Mouse (Mus musculus) heart, embryonic 13.5 days (tissue): Measurements from ENCODE around the gene Hsd17b13. TPM values are rescaled to one million over a fixed set of nuclear protein-coding genes. Genes with fewer than 3 reads are reported as not detected.
"Not testable (repeated sequence)": the region's sequence is repeated elsewhere in the genome, so short reads cannot be mapped to it uniquely, and the experiment has no call there.

Experiments used
- ATAC-seq: fragments of 200-750 bp; cut with Nextera tagmentation; 2 replicates; pipeline ENCODE4 v1.8.0; 2017; ENCODE audit warnings: moderate TSS enrichment; ENCODE audit not compliant: insufficient number of reproducible peaks, low FRiP score, low TSS enrichment; ENCODE audit errors: extremely low read depth
- H3K27ac ChIP-seq: fragments of 300-500 bp; sonication (generic); replicated peaks from 2 replicates; pipeline ENCODE4 v1.5.1; 2015; ENCODE audit warnings: moderate library complexity, mild to moderate bottlenecking, inconsistent platforms
- H3K27me3 ChIP-seq: fragments of 300-500 bp; sonication (generic); replicated peaks from 2 replicates; pipeline ENCODE4 v1.6.1; 2015; ENCODE audit warnings: mild to moderate bottlenecking, inconsistent platforms
- H3K36me3 ChIP-seq: fragments of 300-500 bp; sonication (generic); 2 replicates; pipeline ENCODE4 v1.6.1; 2015; ENCODE audit warnings: mild to moderate bottlenecking, inconsistent platforms
- H3K4me1 ChIP-seq: fragments of 300-500 bp; sonication (generic); 2 replicates; pipeline ENCODE4 v1.6.1; 2015; ENCODE audit warnings: inconsistent platforms
- H3K4me2 ChIP-seq: fragments of 300-500 bp; sonication (generic); 2 replicates; pipeline ENCODE4 v1.6.1; 2015; ENCODE audit warnings: inconsistent platforms, mild to moderate bottlenecking, moderate library complexity
- H3K4me3 ChIP-seq: fragments of 300-500 bp; sonication (generic); 2 replicates; pipeline ENCODE4 v1.5.1; 2015; ENCODE audit warnings: moderate library complexity, mild to moderate bottlenecking, inconsistent platforms
- H3K9ac ChIP-seq: fragments of 300-500 bp; sonication (generic); 2 replicates; pipeline ENCODE4 v1.6.1; 2015; ENCODE audit warnings: inconsistent platforms, mild to moderate bottlenecking, moderate library complexity
- H3K9me3 ChIP-seq: fragments of 300-500 bp; sonication (generic); 2 replicates; pipeline ENCODE4 v1.6.1; 2016; ENCODE audit warnings: inconsistent platforms
- WGBS: fragments of 180-500 bp; shearing (Covaris S2); methylation state at CpG from one replicate; pipeline ENCODE4 v1.1.7; 2015; ENCODE audit warnings: mixed read lengths; 5-methylcytosine and 5-hydroxymethylcytosine counted together
- polyA plus RNA-seq: library from polyadenylated mRNA; unstranded; fragments of >200 nt; fragmentation: Nextera tagmentation; extraction: Ambion mirVana; gene quantifications from 2 replicates; pipeline ENCODE4 v1.2.1, GENCODE M21; 2015

Hsd17b13 gene
- polyA plus RNA-seq: 0.18 and 0.27 TPM in 2 replicates

GRCm38 (mm10) chr5:103977297-103977696 lies at the start of gene Hsd17b13:
Gene Hsd17b13 (minus strand): TSS chr5:103977410.
- H3K4me1 ChIP-seq: no peaks in the 10 kb centered on the region
- no peak within 1 kb of the TSS for H3K27ac ChIP-seq
- no peak within 1 kb of the TSS for H3K4me3 ChIP-seq
- 65% methylated on average over 4 of the region's 4 CpGs for WGBS
- no peaks in the 10 kb centered on the region for H3K9me3 ChIP-seq
- no peak for ATAC-seq
- no peaks in the 10 kb centered on the region for H3K36me3 ChIP-seq
- H3K4me2 ChIP-seq: no peak within 1 kb of the TSS
- H3K27me3 ChIP-seq: no peaks in the 10 kb centered on the region
- no peak within 1 kb of the TSS for H3K9ac ChIP-seq

- Histone ChIP-seq H3K27ac (no peak overlapping the region), H3K9ac (peak overlapping the region; percentile 69), H3K36me3 (no peaks in the 10 kb centered on the region), H3K4me3 (peak overlapping the region; percentile 25; the same call in 1 of the 2 replicates), H3K9me3 (no peaks in the 10 kb centered on the region), H3K4me2 (peak overlapping the region; percentile 54), H3K27me3 (no peaks in the 10 kb centered on the region), H3K4me1 (peaks cover 26% of the 10 kb centered on the region)
- 27% methylated on average over 17 of the region's 17 CpGs for WGBS
- ATAC-seq: no peak
Observed at GRCm38 (mm10) chr5:104025245-104025854, 48.1 kb upstream of the Hsd17b13 start.

- no peaks in the 10 kb centered on the region for H3K36me3 ChIP-seq
- no peak overlapping the region for H3K27ac ChIP-seq
- H3K4me2 ChIP-seq: peak overlapping the region; percentile 54
- H3K9ac ChIP-seq: peak overlapping the region; percentile 69; the same call in 1 of the 2 replicates
- 51% methylated on average over 11 of the region's 11 CpGs for WGBS
- ATAC-seq: no peak
- H3K4me3 ChIP-seq: no peak overlapping the region
- H3K4me1 ChIP-seq: peaks cover 32% of the 10 kb centered on the region
- H3K9me3 ChIP-seq: no peaks in the 10 kb centered on the region
- H3K27me3 ChIP-seq: no peaks in the 10 kb centered on the region
Observed at GRCm38 (mm10) chr5:104024762-104025161, 47.6 kb upstream of the Hsd17b13 start.

GRCm38 (mm10) chr5:104024193-104024592 lies 47.0 kb upstream of the Hsd17b13 start:
- not testable (repeated sequence) for H3K4me3 ChIP-seq, H3K9me3 ChIP-seq, ATAC-seq, H3K4me2 ChIP-seq, H3K27ac ChIP-seq, H3K36me3 ChIP-seq, H3K9ac ChIP-seq, H3K27me3 ChIP-seq
- WGBS: 77% methylated on average over 5 of the region's 5 CpGs
- peaks cover 37% of the 10 kb centered on the region for H3K4me1 ChIP-seq

GRCm38 (mm10) chr5:104023289-104024020 lies 46.2 kb upstream of the Hsd17b13 start:
- Histone ChIP-seq H3K4me1 (peaks cover 38% of the 10 kb centered on the region), H3K27me3 (no peaks in the 10 kb centered on the region), H3K27ac (no peak overlapping the region), H3K9me3 (no peaks in the 10 kb centered on the region), H3K4me2 (no peak overlapping the region), H3K36me3 (no peaks in the 10 kb centered on the region), H3K9ac (no peak overlapping the region), H3K4me3 (no peak overlapping the region)
- ATAC-seq: no peak
- 79% methylated on average over 8 of the region's 8 CpGs for WGBS

GRCm38 (mm10) chr5:104022558-104022957 lies 45.3 kb upstream of the Hsd17b13 start:
- 41% methylated on average over 5 of the region's 5 CpGs for WGBS
- H3K9me3 ChIP-seq: no peaks in the 10 kb centered on the region
- peak overlapping the region; percentile 78 for H3K4me2 ChIP-seq
- no peak for ATAC-seq
- H3K4me1 ChIP-seq: peaks cover 38% of the 10 kb centered on the region
- peak overlapping the region; percentile 92 for H3K27ac ChIP-seq
- peaks cover 9% of the 10 kb centered on the region for H3K36me3 ChIP-seq
- peak overlapping the region; percentile 73 for H3K4me3 ChIP-seq
- peak overlapping the region; percentile 86 for H3K9ac ChIP-seq
- no peaks in the 10 kb centered on the region for H3K27me3 ChIP-seq

GRCm38 (mm10) chr5:104021597-104022378 lies 44.6 kb upstream of the Hsd17b13 start, which contains the start of gene Hsd17b11:
Gene Hsd17b11 (minus strand): TSS chr5:104021919.
- Histone ChIP-seq H3K4me3 (peak within 1 kb of the TSS; percentile 73), H3K27ac (peak within 1 kb of the TSS; percentile 92), H3K9me3 (no peaks in the 10 kb centered on the region), H3K4me1 (peaks cover 38% of the 10 kb centered on the region), H3K27me3 (no peaks in the 10 kb centered on the region), H3K36me3 (peaks cover 16% of the 10 kb centered on the region), H3K4me2 (peak within 1 kb of the TSS; percentile 78), H3K9ac (peak within 1 kb of the TSS; percentile 86)
- peak; percentile 74; the same call in 1 of the 2 replicates for ATAC-seq
- WGBS: 1% methylated on average over 31 of the region's 31 CpGs

- Histone ChIP-seq H3K9me3 (no peaks in the 10 kb centered on the region), H3K27me3 (no peaks in the 10 kb centered on the region), H3K4me2 (no peak overlapping the region), H3K27ac (peak overlapping the region; percentile 34), H3K9ac (no peak overlapping the region), H3K36me3 (peaks cover 42% of the 10 kb centered on the region), H3K4me3 (no peak overlapping the region), H3K4me1 (0 out of 2 replicates have a peak, but pooled peaks cover 3% of the 10 kb centered on the region)
- no peak for ATAC-seq
Observed at GRCm38 (mm10) chr5:104011419-104011818, 34.2 kb upstream of the Hsd17b13 start.

GRCm38 (mm10) chr5:104010261-104010660 lies 33.1 kb upstream of the Hsd17b13 start:
- Histone ChIP-seq H3K27ac (no peak overlapping the region), H3K4me1 (0 out of 2 replicates have a peak, but pooled peaks cover 3% of the 10 kb centered on the region), H3K9me3 (no peaks in the 10 kb centered on the region), H3K4me2 (no peak overlapping the region), H3K27me3 (no peaks in the 10 kb centered on the region), H3K4me3 (no peak overlapping the region), H3K36me3 (peaks cover 38% of the 10 kb centered on the region), H3K9ac (no peak overlapping the region)
- no peak for ATAC-seq
- WGBS: 82% methylated on average over 7 of the region's 7 CpGs

GRCm38 (mm10) chr5:104009421-104009820 lies 32.2 kb upstream of the Hsd17b13 start:
- no peak overlapping the region for H3K4me2 ChIP-seq
- no peaks in the 10 kb centered on the region for H3K9me3 ChIP-seq
- no peaks in the 10 kb centered on the region for H3K27me3 ChIP-seq
- ATAC-seq: no peak
- H3K27ac ChIP-seq: no peak overlapping the region
- WGBS: 85% methylated on average over 3 of the region's 3 CpGs
- H3K4me1 ChIP-seq: 0 out of 2 replicates have a peak, but pooled peaks cover 3% of the 10 kb centered on the region
- peaks cover 43% of the 10 kb centered on the region for H3K36me3 ChIP-seq
- H3K4me3 ChIP-seq: no peak overlapping the region
- H3K9ac ChIP-seq: no peak overlapping the region

GRCm38 (mm10) chr5:104007801-104008200 lies 30.6 kb upstream of the Hsd17b13 start:
- Histone ChIP-seq H3K4me2 (no peak overlapping the region), H3K4me1 (0 out of 2 replicates have a peak, but pooled peaks cover 3% of the 10 kb centered on the region), H3K9ac (no peak overlapping the region), H3K4me3 (no peak overlapping the region), H3K27ac (no peak overlapping the region), H3K36me3 (peaks cover 53% of the 10 kb centered on the region), H3K9me3 (no peaks in the 10 kb centered on the region), H3K27me3 (no peaks in the 10 kb centered on the region)
- ATAC-seq: no peak
- WGBS: 65% methylated on average over 5 of the region's 5 CpGs
